Mouse (Mus musculus): ENCODE data around the gene Tnfrsf14. TPM values are rescaled to one million over a fixed set of nuclear protein-coding genes. Genes with fewer than 3 reads are reported as not detected.

The Tnfrsf14 gene
- total RNA-seq, 4 experiments from 2014 or later, result 1.5 to 3.0 (median 2.8) TPM

DNA sequence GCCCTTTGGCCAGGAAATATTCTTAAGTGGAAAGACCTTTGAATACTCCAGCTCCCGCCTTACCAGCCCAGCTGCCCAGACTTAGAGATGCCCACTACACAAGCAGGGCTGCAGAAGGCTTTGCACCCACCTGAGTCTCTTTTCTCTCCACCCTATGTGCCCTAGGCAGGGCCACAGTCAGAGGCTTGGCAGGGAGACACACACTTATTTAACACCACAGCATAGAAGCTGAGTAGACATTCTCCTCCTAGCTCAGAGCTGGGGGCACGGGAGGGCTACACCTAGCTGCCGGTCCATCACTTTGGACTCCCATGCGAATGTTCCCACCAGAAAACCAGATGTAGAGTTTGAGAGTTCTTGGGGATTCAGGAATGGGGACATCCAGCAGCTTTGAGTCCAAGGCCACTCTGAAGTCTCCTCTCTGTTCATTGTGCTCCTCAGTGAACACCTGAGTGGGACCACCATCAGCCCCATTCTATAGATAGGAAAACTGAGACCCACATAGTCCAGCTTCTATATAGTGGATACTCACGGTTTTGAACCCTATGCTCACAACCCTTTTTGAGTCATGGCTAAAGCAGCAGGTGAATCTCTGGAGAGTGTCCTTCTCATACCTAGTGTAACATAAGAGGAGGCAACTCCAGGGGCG is 20.7 kb upstream of the Tnfrsf14 start:
- DNase-seq (ENCODE audit: low spot score in 2 of 2), result no peak

- DNase-seq (ENCODE audit: low spot score in 2 of 2), result no peak
Measured at GRCm38 (mm10) chr4:154948066-154948939, 19.9 kb upstream of the Tnfrsf14 start.

DNA sequence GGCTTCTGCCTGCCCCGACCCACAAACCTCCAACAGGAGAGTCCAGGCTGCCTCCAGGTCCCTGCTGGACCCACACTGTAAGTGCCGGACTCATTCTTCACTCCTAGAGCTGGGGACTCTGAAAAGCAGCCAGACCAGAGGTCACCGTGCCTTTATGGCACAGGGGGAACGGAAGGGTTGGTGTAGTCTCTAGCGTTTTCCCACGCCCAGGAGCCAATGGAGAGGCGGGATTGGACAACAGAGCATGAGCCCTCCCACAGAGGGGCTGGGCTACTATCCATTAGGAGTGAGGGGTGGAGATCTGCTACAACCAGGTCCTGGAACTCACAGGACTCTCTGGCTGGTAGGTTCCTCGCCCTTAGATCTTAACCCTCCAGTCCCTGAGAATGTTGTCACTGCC is 18.0 kb upstream of the Tnfrsf14 start:
- DNase-seq (ENCODE audit: low spot score in 2 of 2), result no peak

GRCm38 (mm10) chr4:154944121-154944590 is 15.8 kb upstream of the Tnfrsf14 start:
- DNase-seq (ENCODE audit: low spot score in 2 of 2), result peak in 1 of 2 experiments; percentile 78

GRCm38 (mm10) chr4:154943323-154944039 is 15.1 kb upstream of the Tnfrsf14 start:
- DNase-seq (ENCODE audit: low spot score in 2 of 2), result no peak

- DNase-seq (ENCODE audit: low spot score in 2 of 2), result no peak
Measured at GRCm38 (mm10) chr4:154942632-154943322, 14.4 kb upstream of the Tnfrsf14 start.

DNA sequence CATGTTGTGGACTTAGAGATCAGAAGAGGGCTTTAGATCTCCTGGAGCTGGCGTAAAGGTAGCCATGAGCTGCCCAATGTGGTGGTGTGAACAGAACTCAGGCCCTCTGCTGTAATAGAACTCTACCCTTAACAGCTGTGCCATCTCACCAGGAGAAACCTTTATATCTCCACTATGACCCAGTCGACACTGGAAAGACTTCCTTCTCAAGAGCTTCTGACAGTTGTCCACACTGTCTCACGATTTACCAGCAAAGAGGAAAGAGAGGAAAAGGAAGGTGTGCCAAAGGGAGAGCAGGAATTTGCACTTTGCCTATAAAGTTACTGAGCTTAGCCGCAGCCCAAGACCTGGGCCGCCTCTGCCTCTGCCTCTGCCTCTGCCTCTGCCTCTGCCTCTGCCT is 13.5 kb upstream of the Tnfrsf14 start:
- no peak for DNase-seq (ENCODE audit: low spot score in 2 of 2)

- DNase-seq (ENCODE audit: low spot score in 2 of 2), result no peak
Measured at GRCm38 (mm10) chr4:154940156-154940555, 11.8 kb upstream of the Tnfrsf14 start.

DNA sequence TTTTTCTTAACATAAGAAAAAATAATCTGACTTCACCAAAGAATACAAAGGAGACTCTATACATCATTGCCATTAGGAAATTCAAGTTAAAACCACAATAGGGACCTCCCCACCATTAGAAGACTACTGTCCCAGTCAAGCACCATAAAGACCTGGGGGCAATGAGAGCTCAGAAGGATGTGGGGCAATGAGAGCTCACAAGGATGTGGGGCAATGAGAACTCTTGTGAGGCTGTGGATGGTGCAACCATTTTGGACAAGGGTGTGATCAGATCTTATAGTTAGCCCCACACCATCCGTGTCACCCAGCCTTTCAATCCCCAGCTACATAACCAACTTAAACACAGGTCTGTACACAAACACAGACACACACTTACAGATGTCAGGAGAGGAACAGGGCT is 9.4 kb upstream of the Tnfrsf14 start:
- DNase-seq (ENCODE audit: low spot score in 2 of 2), result no peak

- DNase-seq (ENCODE audit: low spot score in 2 of 2), result no peak
Measured at GRCm38 (mm10) chr4:154936542-154937255, 8.3 kb upstream of the Tnfrsf14 start.

DNA sequence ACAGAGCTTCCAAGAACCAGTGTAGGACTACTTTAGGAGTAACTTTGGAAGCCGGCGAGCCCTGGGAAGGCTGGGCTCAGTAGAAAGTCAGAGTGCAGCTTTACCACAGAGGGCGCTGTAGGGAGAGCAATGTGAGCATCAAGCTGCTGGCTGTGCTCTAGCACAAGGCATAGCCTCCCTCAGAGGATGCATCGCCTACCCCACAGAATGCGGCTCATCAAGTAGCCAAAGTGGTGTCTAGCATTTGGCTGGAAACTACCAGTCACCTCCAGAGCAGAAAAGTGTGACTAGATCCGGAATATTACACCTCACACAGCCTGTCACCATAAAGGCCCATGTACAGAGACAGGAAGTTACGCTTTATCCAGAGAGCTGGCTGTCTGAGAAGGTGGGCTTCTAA is 7.4 kb upstream of the Tnfrsf14 start:
- DNase-seq (ENCODE audit: low spot score in 2 of 2), result no peak

DNA sequence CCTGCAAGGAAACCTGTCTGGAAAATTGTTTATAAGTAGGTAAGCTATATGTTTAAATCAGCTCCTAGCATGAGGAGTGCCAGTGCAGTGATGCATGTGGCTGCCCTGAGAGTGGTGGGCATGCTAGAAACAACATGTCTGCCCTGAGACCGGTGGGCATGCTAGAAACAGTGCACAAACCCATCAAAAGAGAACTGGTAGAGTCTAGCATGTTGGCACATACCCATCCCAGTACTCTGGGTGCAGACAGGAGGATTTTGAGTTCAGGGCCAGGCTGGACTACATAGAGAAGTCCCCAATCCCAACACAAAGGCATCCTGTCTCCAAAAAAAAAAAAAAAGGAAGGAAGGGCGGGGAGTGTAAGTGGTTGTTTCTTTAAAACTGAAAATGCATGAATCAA is 6.4 kb upstream of the Tnfrsf14 start:
- no peak for DNase-seq (ENCODE audit: low spot score in 2 of 2)

- DNase-seq (ENCODE audit: low spot score in 2 of 2), result no peak
Measured at GRCm38 (mm10) chr4:154933306-154933907, 5.0 kb upstream of the Tnfrsf14 start.

DNA sequence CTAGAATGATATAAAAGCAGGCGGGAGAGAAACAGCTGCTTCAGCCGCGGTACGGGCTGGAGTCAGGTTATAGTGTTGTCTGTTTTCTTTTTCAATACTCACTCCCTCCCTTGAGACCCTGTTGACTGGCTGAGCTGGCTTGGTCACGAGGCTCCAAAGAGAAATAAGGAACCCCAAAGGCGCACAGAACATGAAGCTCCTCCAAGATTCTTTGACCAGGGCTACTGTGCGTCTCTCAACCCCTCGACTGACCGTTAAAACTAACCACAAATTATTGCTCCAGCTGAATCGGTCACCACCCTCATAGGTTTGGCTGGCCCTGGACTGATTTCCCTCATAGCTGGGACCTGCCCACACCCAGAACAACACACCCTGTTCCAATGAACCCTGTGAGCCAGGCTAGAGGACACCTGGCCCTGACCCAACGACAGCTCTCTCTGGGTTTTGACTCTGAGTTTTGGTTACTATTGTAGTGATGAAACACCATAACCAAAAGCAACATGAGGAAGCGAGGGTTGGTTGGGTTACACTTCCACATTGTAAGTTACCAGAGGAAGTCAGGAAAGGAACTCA is 811 bp upstream of the Tnfrsf14 start:
- DNase-seq (ENCODE audit: low spot score in 2 of 2), result no peak

DNA sequence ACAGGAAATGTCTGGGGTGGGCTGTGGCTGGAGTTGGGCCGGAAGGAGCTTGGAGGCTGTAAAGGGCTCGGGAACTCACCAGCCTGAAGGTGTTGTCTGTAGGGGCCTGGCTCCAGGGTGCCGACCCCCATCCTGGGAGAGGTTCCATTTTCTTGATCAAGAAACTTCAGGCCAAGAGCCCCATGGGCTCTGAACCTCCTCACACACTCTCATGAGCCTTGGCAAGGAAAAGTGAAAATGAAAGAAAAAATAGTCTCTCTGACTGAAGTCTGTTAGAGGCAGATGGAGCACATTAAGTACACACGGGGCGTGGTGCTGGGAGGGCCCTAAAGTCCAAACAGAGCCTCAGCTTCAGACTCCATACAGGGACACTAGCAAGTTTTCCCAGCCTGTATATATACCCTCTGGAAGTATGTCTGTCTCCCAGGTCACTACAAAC is 445 bp downstream of the Tnfrsf14 start:
- DNase-seq (ENCODE audit: low spot score in 2 of 2), result no peak

DNA sequence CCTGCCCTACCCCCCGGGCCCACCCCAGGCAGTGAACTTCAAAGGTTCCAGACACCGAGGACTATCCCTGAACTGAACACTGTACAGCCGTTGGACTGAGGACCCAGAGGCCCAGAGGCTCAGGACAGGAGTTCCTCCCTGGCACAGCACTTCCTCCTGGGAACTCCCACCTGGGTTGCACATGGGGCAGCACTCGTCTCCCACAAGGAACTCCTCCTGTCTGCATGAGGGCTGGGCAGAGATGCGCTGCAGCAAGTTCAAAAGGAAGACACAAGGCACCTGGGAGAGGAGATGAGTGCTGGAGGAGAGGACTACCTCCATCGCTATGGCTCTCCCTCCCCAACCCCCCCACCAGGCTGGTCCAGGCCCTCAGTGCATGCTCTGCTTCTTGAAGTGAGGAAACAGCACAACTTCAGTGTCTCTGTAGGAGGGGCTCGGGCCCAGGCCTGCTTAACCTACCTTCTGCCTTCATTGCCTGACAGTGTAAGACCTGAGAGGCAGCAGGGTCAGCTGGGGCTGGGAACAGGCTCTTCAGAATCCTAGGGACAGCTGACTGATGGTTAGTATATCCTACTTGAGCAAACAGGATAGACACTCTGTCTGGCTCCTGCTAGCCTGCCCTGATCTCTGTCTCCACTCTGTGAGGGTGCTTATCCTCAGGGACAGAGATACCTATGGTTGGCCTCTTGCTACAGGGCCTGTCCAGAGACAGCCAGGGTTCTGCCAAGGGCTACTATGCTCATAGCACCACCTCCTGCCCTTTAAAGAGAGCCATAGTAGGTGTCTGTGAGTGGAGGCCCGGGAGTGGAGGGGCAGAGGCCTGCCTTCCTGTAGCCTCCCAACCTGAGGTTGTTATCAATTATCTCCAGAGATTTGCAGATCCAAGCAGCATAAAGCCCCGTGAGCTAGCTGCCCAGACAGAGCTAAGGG is 1.1 kb downstream of the Tnfrsf14 start:
- DNase-seq (ENCODE audit: low spot score in 2 of 2), result no peak

DNA sequence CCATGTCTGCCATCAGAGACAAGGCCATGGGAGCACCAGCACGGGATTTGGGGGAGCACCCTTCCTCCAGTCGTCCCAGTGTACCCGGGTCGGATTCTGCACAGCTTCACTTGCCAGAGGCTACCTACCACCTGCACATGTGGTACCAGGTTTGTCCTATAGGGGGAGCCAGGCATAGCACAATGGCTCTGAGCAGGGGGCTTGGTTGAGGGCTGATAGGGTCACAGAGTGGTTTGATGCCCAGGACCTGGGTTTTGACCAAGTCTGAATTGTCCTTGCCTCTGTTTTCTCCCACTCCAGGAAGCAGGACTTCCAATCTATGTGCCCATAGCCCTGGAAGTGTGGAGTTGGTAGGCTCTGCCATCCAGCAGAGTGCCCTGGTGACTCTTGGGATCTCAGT is 3.0 kb downstream of the Tnfrsf14 start:
- DNase-seq (ENCODE audit: low spot score in 2 of 2), result no peak

DNA sequence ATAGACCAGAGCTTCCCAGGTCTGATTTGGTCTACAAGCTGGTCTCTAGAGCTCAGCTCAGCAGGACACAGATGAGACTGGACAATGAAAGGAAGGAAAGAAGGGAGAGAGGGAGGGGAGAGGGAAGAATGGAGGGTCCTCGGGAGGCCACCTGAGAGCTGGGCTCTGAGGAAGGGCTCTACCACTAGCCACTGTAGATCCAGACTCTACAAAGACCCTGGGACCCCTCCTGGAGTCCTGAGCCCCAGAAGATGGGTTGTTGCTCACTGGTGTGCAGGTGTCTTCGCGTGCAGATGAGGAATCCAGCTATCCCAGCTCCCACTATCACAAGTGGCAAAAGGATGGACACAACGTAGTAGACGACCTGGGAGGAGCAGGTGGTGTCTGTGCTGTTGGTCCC is 5.4 kb downstream of the Tnfrsf14 start:
- DNase-seq (ENCODE audit: low spot score in 2 of 2), result no peak

DNA sequence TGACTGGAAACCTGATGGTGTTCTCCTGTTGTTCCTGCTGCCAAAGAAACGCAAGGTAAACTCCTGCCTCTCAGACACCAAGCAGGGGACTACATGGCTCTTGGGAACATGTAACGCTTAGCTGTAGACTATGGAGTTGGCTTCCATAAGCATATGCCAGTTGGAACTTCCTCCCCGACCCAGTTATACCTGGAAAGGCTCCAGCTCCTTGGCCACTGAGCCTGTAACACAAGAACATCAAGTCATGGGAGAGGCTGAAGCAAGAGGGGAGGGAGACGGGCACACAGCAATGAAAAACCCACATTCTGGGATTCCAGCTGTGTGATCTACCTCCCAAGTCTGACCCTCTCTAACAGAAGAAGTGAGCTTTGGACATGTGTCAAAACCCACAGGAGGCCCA is 6.1 kb downstream of the Tnfrsf14 start:
- no peak for DNase-seq (ENCODE audit: low spot score in 2 of 2)

Measured in left cerebral cortex, adult 8-10 months (tissue).